Mouse (Mus musculus) bone marrow, adult 2 months (tissue): ENCODE measurements at regions not wholly inside any gene's neighbourhood (a gene's known extent, or its start where the extent isn't known, plus 50 kb on each side); places are given as distances from the start of the nearest gene placed in this dataset.

Source experiments
- CTCF ChIP-seq: fragments of 200-500 bp; IDR thresholded peaks from 2 replicates; pipeline ENCODE4 v1.5.1; 2011; ENCODE audit warnings: low read length, control low read depth; ENCODE audit not compliant: control insufficient read depth, insufficient read depth
- POLR2A ChIP-seq: fragments of 200-500 bp; IDR thresholded peaks from 2 replicates; pipeline ENCODE4 v1.6.1; 2011; ENCODE audit warnings: low read depth, mild to moderate bottlenecking, control low read depth, low read length, borderline replicate concordance; ENCODE audit not compliant: control insufficient read depth

GRCm38 (mm10) chr15:37070188-37070587 is 62.6 kb upstream of the Zfp706 start:
- TF ChIP-seq CTCF (no peak), POLR2A (no peak)
